Mouse (Mus musculus) hindbrain, embryonic 13.5 days (tissue): ENCODE data around the gene Olfr212. TPM values are rescaled to one million over a fixed set of nuclear protein-coding genes. Genes with fewer than 3 reads are reported as not detected.
A peak's percentile ranks its signal among the peaks of the same experiment; 100 is the strongest.
"Not testable (repeated sequence)": the region's sequence is repeated elsewhere in the genome, so short reads cannot be mapped to it uniquely, and the experiment has no call there.

ENCODE experiments used
- ATAC-seq: fragments of 200-750 bp; cut with Nextera tagmentation; 2 replicates; pipeline ENCODE4 v1.8.0; 2017; ENCODE audit warnings: moderate TSS enrichment; ENCODE audit not compliant: low FRiP score
- H3K27ac ChIP-seq: fragments of 300-500 bp; sonication (generic); 2 replicates; pipeline ENCODE4 v1.5.1; 2015; ENCODE audit warnings: inconsistent platforms, mild to moderate bottlenecking, moderate library complexity
- H3K27me3 ChIP-seq: fragments of 300-500 bp; sonication (generic); 2 replicates; pipeline ENCODE4 v1.6.1; 2015; ENCODE audit warnings: mild to moderate bottlenecking, inconsistent platforms
- H3K36me3 ChIP-seq: fragments of 300-500 bp; sonication (generic); 2 replicates; pipeline ENCODE4 v1.6.1; 2015; ENCODE audit warnings: mild to moderate bottlenecking, inconsistent platforms
- H3K4me1 ChIP-seq: fragments of 300-500 bp; sonication (generic); replicated peaks from 2 replicates; pipeline ENCODE4 v1.6.1; 2015; ENCODE audit warnings: inconsistent platforms
- H3K4me2 ChIP-seq: fragments of 300-500 bp; sonication (generic); 2 replicates; pipeline ENCODE4 v1.6.1; 2015; ENCODE audit warnings: inconsistent platforms, mild to moderate bottlenecking, moderate library complexity
- H3K4me3 ChIP-seq: fragments of 300-500 bp; sonication (generic); 2 replicates; pipeline ENCODE4 v1.5.1; 2015; ENCODE audit warnings: mild to moderate bottlenecking, inconsistent platforms
- H3K9ac ChIP-seq: fragments of 300-500 bp; sonication (generic); 2 replicates; pipeline ENCODE4 v1.6.1; 2015; ENCODE audit warnings: mild to moderate bottlenecking, inconsistent platforms
- H3K9me3 ChIP-seq: fragments of 300-500 bp; sonication (generic); 2 replicates; pipeline ENCODE4 v1.6.1; 2016; ENCODE audit warnings: inconsistent platforms
- WGBS: fragments of 180-500 bp; shearing (Covaris S2); methylation state at CpG from one replicate; pipeline ENCODE4 v1.1.7; 2015; 5-methylcytosine and 5-hydroxymethylcytosine counted together
- polyA plus RNA-seq: library from polyadenylated mRNA; unstranded; fragments of >200 nt; fragmentation: Nextera tagmentation; extraction: Ambion mirVana; gene quantifications from 2 replicates; pipeline ENCODE4 v1.2.1, GENCODE M21; 2015

Gene Olfr212
- not detected in 2 replicates for polyA plus RNA-seq

GRCm38 (mm10) chr6:116506302-116507003 is at the start of gene Olfr212:
Gene Olfr212 (plus strand): TSS chr6:116506516.
- H3K36me3 ChIP-seq, H3K4me3 ChIP-seq, H3K27me3 ChIP-seq, H3K4me2 ChIP-seq, H3K4me1 ChIP-seq, H3K9ac ChIP-seq, H3K27ac ChIP-seq, ATAC-seq: not testable (repeated sequence)
- 94% methylated on average over 20 of the region's 20 CpGs for WGBS
- peaks cover 18% of the 10 kb centered on the region for H3K9me3 ChIP-seq

GRCm38 (mm10) chr6:116458728-116459127 is 47.6 kb upstream of the Olfr212 start:
- 84% methylated on average over 4 of the region's 4 CpGs for WGBS
- H3K27me3 ChIP-seq, result peaks cover 42% of the 10 kb centered on the region
- H3K9ac ChIP-seq, result no peak overlapping the region
- no peak overlapping the region for H3K4me3 ChIP-seq
- H3K36me3 ChIP-seq, result no peaks in the 10 kb centered on the region
- no peak overlapping the region for H3K27ac ChIP-seq
- H3K9me3 ChIP-seq, result no peaks in the 10 kb centered on the region
- no peak for ATAC-seq
- no peak overlapping the region for H3K4me2 ChIP-seq
- H3K4me1 ChIP-seq, result peaks cover 8% of the 10 kb centered on the region

- H3K4me1 ChIP-seq, result peaks cover 8% of the 10 kb centered on the region
- peaks cover 42% of the 10 kb centered on the region for H3K27me3 ChIP-seq
- WGBS, result 76% methylated on average over 2 of the region's 2 CpGs
- no peak overlapping the region for H3K4me2 ChIP-seq
- no peak overlapping the region for H3K9ac ChIP-seq
- ATAC-seq, result no peak
- H3K4me3 ChIP-seq, result no peak overlapping the region
- no peaks in the 10 kb centered on the region for H3K9me3 ChIP-seq
- H3K27ac ChIP-seq, result no peak overlapping the region
- no peaks in the 10 kb centered on the region for H3K36me3 ChIP-seq
Observed at GRCm38 (mm10) chr6:116459232-116459631, 47.1 kb upstream of the Olfr212 start.

GRCm38 (mm10) chr6:116460544-116461283 is 45.6 kb upstream of the Olfr212 start, which contains the start of gene Alox5:
Gene Alox5 (minus strand): TSS chr6:116461178.
- Histone ChIP-seq H3K27me3 (peaks cover 42% of the 10 kb centered on the region), H3K9me3 (no peaks in the 10 kb centered on the region), H3K9ac (peak within 1 kb of the TSS; percentile 65), H3K36me3 (no peaks in the 10 kb centered on the region), H3K4me1 (peaks cover 8% of the 10 kb centered on the region), H3K4me2 (peak within 1 kb of the TSS; percentile 74), H3K4me3 (peak within 1 kb of the TSS; percentile 41), H3K27ac (no peak within 1 kb of the TSS)
- WGBS, result 3% methylated on average over 43 of the region's 43 CpGs
- peak; percentile 61; the same call in 1 of the 2 replicates for ATAC-seq

GRCm38 (mm10) chr6:116468081-116468480 is 38.2 kb upstream of the Olfr212 start:
- 43% methylated on average over 3 of the region's 3 CpGs for WGBS
- ATAC-seq, result no peak
- Histone ChIP-seq H3K9ac (no peak overlapping the region), H3K9me3 (0 out of 2 replicates have a peak, but pooled peaks cover 7% of the 10 kb centered on the region), H3K27me3 (no peaks in the 10 kb centered on the region), H3K4me3 (no peak overlapping the region), H3K36me3 (no peaks in the 10 kb centered on the region), H3K27ac (no peak overlapping the region), H3K4me2 (no peak overlapping the region), H3K4me1 (no peaks in the 10 kb centered on the region)

- Histone ChIP-seq H3K4me2 (no peak overlapping the region), H3K36me3 (no peaks in the 10 kb centered on the region), H3K4me1 (peaks cover 6% of the 10 kb centered on the region; the same call in 1 of the 2 replicates), H3K9ac (no peak overlapping the region), H3K27ac (no peak overlapping the region), H3K27me3 (no peaks in the 10 kb centered on the region), H3K4me3 (no peak overlapping the region), H3K9me3 (no peaks in the 10 kb centered on the region)
- WGBS, result 82% methylated on average over 1 of the region's 1 CpGs
- no peak for ATAC-seq
Observed at GRCm38 (mm10) chr6:116485081-116485480, 21.2 kb upstream of the Olfr212 start.

- no peak overlapping the region for H3K4me2 ChIP-seq
- H3K27me3 ChIP-seq, result no peaks in the 10 kb centered on the region
- H3K9me3 ChIP-seq, result no peaks in the 10 kb centered on the region
- H3K36me3 ChIP-seq, result no peaks in the 10 kb centered on the region
- H3K27ac ChIP-seq, result no peak overlapping the region
- 84% methylated on average over 1 of the region's 1 CpGs for WGBS
- no peak for ATAC-seq
- no peak overlapping the region for H3K9ac ChIP-seq
- H3K4me1 ChIP-seq, result peaks cover 11% of the 10 kb centered on the region; the same call in 1 of the 2 replicates
- no peak overlapping the region for H3K4me3 ChIP-seq
Observed at GRCm38 (mm10) chr6:116486833-116487232, 19.5 kb upstream of the Olfr212 start.

GRCm38 (mm10) chr6:116488791-116489190 is 17.5 kb upstream of the Olfr212 start, which contains the start of gene Olfr211:
Gene Olfr211 (plus strand): TSS chr6:116489091.
- ATAC-seq, result no peak

GRCm38 (mm10) chr6:116493742-116494141 is 12.6 kb upstream of the Olfr212 start:
- H3K9ac ChIP-seq, result no peak overlapping the region
- WGBS, result 93% methylated on average over 5 of the region's 5 CpGs
- ATAC-seq, result no peak
- H3K27ac ChIP-seq, result no peak overlapping the region
- no peak overlapping the region for H3K4me2 ChIP-seq
- no peaks in the 10 kb centered on the region for H3K36me3 ChIP-seq
- peaks cover 11% of the 10 kb centered on the region; the same call in 1 of the 2 replicates for H3K4me1 ChIP-seq
- no peaks in the 10 kb centered on the region for H3K27me3 ChIP-seq
- no peaks in the 10 kb centered on the region for H3K9me3 ChIP-seq
- no peak overlapping the region for H3K4me3 ChIP-seq

More at GRCm38 (mm10) chr6:116488791-116489190, 17.5 kb upstream of the Olfr212 start, which contains the start of gene Olfr211:
- Histone ChIP-seq H3K36me3 (no peaks in the 10 kb centered on the region), H3K9ac (no peak within 1 kb of the TSS), H3K4me2 (no peak within 1 kb of the TSS), H3K27ac (no peak within 1 kb of the TSS), H3K27me3 (no peaks in the 10 kb centered on the region), H3K4me3 (no peak within 1 kb of the TSS), H3K4me1 (peaks cover 11% of the 10 kb centered on the region; the same call in 1 of the 2 replicates), H3K9me3 (no peaks in the 10 kb centered on the region)
- WGBS, result 75% methylated on average over 4 of the region's 4 CpGs

- WGBS, result 87% methylated on average over 1 of the region's 1 CpGs
- Histone ChIP-seq H3K4me2 (no peak overlapping the region), H3K9me3 (no peaks in the 10 kb centered on the region), H3K4me3 (no peak overlapping the region), H3K27ac (no peak overlapping the region), H3K27me3 (no peaks in the 10 kb centered on the region), H3K4me1 (no peaks in the 10 kb centered on the region), H3K36me3 (no peaks in the 10 kb centered on the region), H3K9ac (no peak overlapping the region)
- ATAC-seq, result no peak
Observed at GRCm38 (mm10) chr6:116495960-116496359, 10.4 kb upstream of the Olfr212 start.

GRCm38 (mm10) chr6:116514832-116515231 is 8.5 kb downstream of the Olfr212 start:
- Histone ChIP-seq H3K9me3 (no peaks in the 10 kb centered on the region), H3K4me2 (no peak overlapping the region), H3K36me3 (no peaks in the 10 kb centered on the region), H3K27me3 (no peaks in the 10 kb centered on the region), H3K4me1 (no peaks in the 10 kb centered on the region), H3K9ac (no peak overlapping the region), H3K4me3 (no peak overlapping the region), H3K27ac (no peak overlapping the region)
- ATAC-seq, result no peak

- ATAC-seq, result no peak
- Histone ChIP-seq H3K4me2 (no peak within 1 kb of the TSS), H3K36me3 (no peaks in the 10 kb centered on the region), H3K4me1 (no peaks in the 10 kb centered on the region), H3K4me3 (no peak within 1 kb of the TSS), H3K9me3 (no peaks in the 10 kb centered on the region), H3K9ac (no peak within 1 kb of the TSS), H3K27me3 (no peaks in the 10 kb centered on the region), H3K27ac (no peak within 1 kb of the TSS)
- WGBS, result 77% methylated on average over 1 of the region's 1 CpGs
Observed at GRCm38 (mm10) chr6:116538156-116538555, 31.8 kb downstream of the Olfr212 start, which contains the start of gene Olfr213. Gene Olfr213 (plus strand): TSS chr6:116538456.
